Mouse (Mus musculus): ENCODE measurements around the gene Olfr476. TPM values are rescaled to one million over a fixed set of nuclear protein-coding genes. Genes with fewer than 3 reads are reported as not detected.
"Not testable (repeated sequence)": the region's sequence is repeated elsewhere in the genome, so short reads cannot be mapped to it uniquely, and the experiment has no call there.

Gene Olfr476
- total RNA-seq (2012; rRNA removed): not detected in 2 replicates

- H3K36me3 ChIP-seq (ENCODE audit: control insufficient read depth, insufficient read depth, low read length, poor library complexity, severe bottlenecking): no peaks in the 10 kb centered on the region
- TF ChIP-seq ZC3H11A (IDR thresholded peaks at IDR 0.05; ENCODE audit: borderline replicate concordance, low read depth, low read length) (no peak), HCFC1 (IDR thresholded peaks at IDR 0.05; ENCODE audit: borderline replicate concordance, insufficient read depth, low read length) (no peak), ZNF384 (IDR thresholded peaks at IDR 0.05; ENCODE audit: low read depth, low read length) (no peak), MAFK (IDR thresholded peaks at IDR 0.05; ENCODE audit: insufficient read depth, low read depth, low read length) (no peak), CHD2 (IDR thresholded peaks at IDR 0.05; ENCODE audit: low read depth, low read length) (no peak)
- no peaks in the 10 kb centered on the region for H3K4me1 ChIP-seq (ENCODE audit: control insufficient read depth in 2 of 2, insufficient read depth in 2 of 2, low read length in 2 of 2, poor library complexity in 1 of 2)
- H3K4me3 ChIP-seq (ENCODE audit: insufficient read depth in 1 of 2, low read depth in 1 of 2, low read length in 2 of 2, poor library complexity in 1 of 2, severe bottlenecking in 1 of 2): no peak within 1 kb of the TSS
- H3K9me3 ChIP-seq (ENCODE audit: control insufficient read depth, insufficient read depth, low read depth, low read length): no peaks in the 10 kb centered on the region
- in situ Hi-C loops (cut with MboI; ENCODE audit: low sequenced_read_pairs in 2 of 2, unreplicated experiment in 2 of 2): no loop called here
- no peak within 1 kb of the TSS for H3K9ac ChIP-seq (ENCODE audit: insufficient read depth, low read depth, low read length, poor library complexity, severe bottlenecking)
- no peak within 1 kb of the TSS for H3K27ac ChIP-seq (ENCODE audit: insufficient read depth, low read depth, low read length, poor library complexity, severe bottlenecking)
- no peak for DNase-seq (ENCODE audit: low read depth, low spot score)
These were observed at the start of gene Olfr476 for GRCm38 (mm10) chr7:107964503-107964902. Gene Olfr476 (plus strand): TSS chr7:107964803.

GRCm38 (mm10) chr7:107930146-107930545, 34.5 kb upstream of the Olfr476 start, which contains the start of gene Olfr473:
Gene Olfr473 (plus strand): TSS chr7:107930446.
- H3K4me1 ChIP-seq (ENCODE audit: control insufficient read depth in 2 of 2, insufficient read depth in 2 of 2, low read length in 2 of 2, poor library complexity in 1 of 2): no peaks in the 10 kb centered on the region
- H3K27ac ChIP-seq (ENCODE audit: insufficient read depth, low read depth, low read length, poor library complexity, severe bottlenecking): no peak within 1 kb of the TSS
- no peak for TF ChIP-seq ZC3H11A (IDR thresholded peaks at IDR 0.05; ENCODE audit: borderline replicate concordance, low read depth, low read length)
- no peak for TF ChIP-seq ZNF384 (IDR thresholded peaks at IDR 0.05; ENCODE audit: low read depth, low read length)
- no peak for TF ChIP-seq MAFK (IDR thresholded peaks at IDR 0.05; ENCODE audit: insufficient read depth, low read depth, low read length)
- no peak for TF ChIP-seq CHD2 (IDR thresholded peaks at IDR 0.05; ENCODE audit: low read depth, low read length)
- TF ChIP-seq HCFC1 (IDR thresholded peaks at IDR 0.05; ENCODE audit: borderline replicate concordance, insufficient read depth, low read length): no peak
- in situ Hi-C loops (cut with MboI; ENCODE audit: low sequenced_read_pairs in 2 of 2, unreplicated experiment in 2 of 2): no loop called here
- H3K9me3 ChIP-seq (ENCODE audit: control insufficient read depth, insufficient read depth, low read depth, low read length): no peaks in the 10 kb centered on the region
- no peak for DNase-seq (ENCODE audit: low read depth, low spot score)
- H3K9ac ChIP-seq (ENCODE audit: insufficient read depth, low read depth, low read length, poor library complexity, severe bottlenecking): no peak within 1 kb of the TSS
- no peak within 1 kb of the TSS for H3K4me3 ChIP-seq (ENCODE audit: insufficient read depth in 1 of 2, low read depth in 1 of 2, low read length in 2 of 2, poor library complexity in 1 of 2, severe bottlenecking in 1 of 2)
- H3K36me3 ChIP-seq (ENCODE audit: control insufficient read depth, insufficient read depth, low read length, poor library complexity, severe bottlenecking): no peaks in the 10 kb centered on the region

GRCm38 (mm10) chr7:107952539-107952938, 12.1 kb upstream of the Olfr476 start:
- H3K4me1 ChIP-seq (ENCODE audit: control insufficient read depth in 2 of 2, insufficient read depth in 2 of 2, low read length in 2 of 2, poor library complexity in 1 of 2); H3K9ac ChIP-seq (ENCODE audit: insufficient read depth, low read depth, low read length, poor library complexity, severe bottlenecking); DNase-seq (ENCODE audit: low read depth, low spot score); H3K4me3 ChIP-seq (ENCODE audit: insufficient read depth in 1 of 2, low read depth in 1 of 2, low read length in 2 of 2, poor library complexity in 1 of 2, severe bottlenecking in 1 of 2); H3K9me3 ChIP-seq (ENCODE audit: control insufficient read depth, insufficient read depth, low read depth, low read length); H3K27ac ChIP-seq (ENCODE audit: insufficient read depth, low read depth, low read length, poor library complexity, severe bottlenecking); in situ Hi-C loops (cut with MboI; ENCODE audit: low sequenced_read_pairs in 2 of 2, unreplicated experiment in 2 of 2); H3K36me3 ChIP-seq (ENCODE audit: control insufficient read depth, insufficient read depth, low read length, poor library complexity, severe bottlenecking): not testable (repeated sequence)

GRCm38 (mm10) chr7:107954343-107954742, 10.3 kb upstream of the Olfr476 start, which contains the start of gene Olfr474:
Gene Olfr474 (plus strand): TSS chr7:107954643.
- TF ChIP-seq ZNF384 (IDR thresholded peaks at IDR 0.05; ENCODE audit: low read depth, low read length) (no peak), MAFK (IDR thresholded peaks at IDR 0.05; ENCODE audit: insufficient read depth, low read depth, low read length) (no peak), ZC3H11A (IDR thresholded peaks at IDR 0.05; ENCODE audit: borderline replicate concordance, low read depth, low read length) (no peak), CHD2 (IDR thresholded peaks at IDR 0.05; ENCODE audit: low read depth, low read length) (no peak), HCFC1 (IDR thresholded peaks at IDR 0.05; ENCODE audit: borderline replicate concordance, insufficient read depth, low read length) (no peak)
- Histone ChIP-seq H3K9me3 (ENCODE audit: control insufficient read depth, insufficient read depth, low read depth, low read length) (no peaks in the 10 kb centered on the region; the same call in 1 of the 2 replicates), H3K27ac (ENCODE audit: insufficient read depth, low read depth, low read length, poor library complexity, severe bottlenecking) (no peak within 1 kb of the TSS), H3K9ac (ENCODE audit: insufficient read depth, low read depth, low read length, poor library complexity, severe bottlenecking) (no peak within 1 kb of the TSS), H3K36me3 (ENCODE audit: control insufficient read depth, insufficient read depth, low read length, poor library complexity, severe bottlenecking) (no peaks in the 10 kb centered on the region), H3K4me1 (ENCODE audit: control insufficient read depth in 2 of 2, insufficient read depth in 2 of 2, low read length in 2 of 2, poor library complexity in 1 of 2) (no peaks in the 10 kb centered on the region), H3K4me3 (ENCODE audit: insufficient read depth in 1 of 2, low read depth in 1 of 2, low read length in 2 of 2, poor library complexity in 1 of 2, severe bottlenecking in 1 of 2) (no peak within 1 kb of the TSS)
- no peak for DNase-seq (ENCODE audit: low read depth, low spot score)
- in situ Hi-C loops (cut with MboI; ENCODE audit: low sequenced_read_pairs in 2 of 2, unreplicated experiment in 2 of 2): no loop called here

- no peaks in the 10 kb centered on the region for H3K9me3 ChIP-seq (ENCODE audit: control insufficient read depth, insufficient read depth, low read depth, low read length)
- no peaks in the 10 kb centered on the region for H3K36me3 ChIP-seq (ENCODE audit: control insufficient read depth, insufficient read depth, low read length, poor library complexity, severe bottlenecking)
- no peak for TF ChIP-seq CHD2 (IDR thresholded peaks at IDR 0.05; ENCODE audit: low read depth, low read length)
- TF ChIP-seq ZNF384 (IDR thresholded peaks at IDR 0.05; ENCODE audit: low read depth, low read length): no peak
- TF ChIP-seq HCFC1 (IDR thresholded peaks at IDR 0.05; ENCODE audit: borderline replicate concordance, insufficient read depth, low read length): no peak
- TF ChIP-seq MAFK (IDR thresholded peaks at IDR 0.05; ENCODE audit: insufficient read depth, low read depth, low read length): no peak
- no peak for TF ChIP-seq ZC3H11A (IDR thresholded peaks at IDR 0.05; ENCODE audit: borderline replicate concordance, low read depth, low read length)
- H3K9ac ChIP-seq (ENCODE audit: insufficient read depth, low read depth, low read length, poor library complexity, severe bottlenecking): no peak within 1 kb of the TSS
- H3K4me3 ChIP-seq (ENCODE audit: insufficient read depth in 1 of 2, low read depth in 1 of 2, low read length in 2 of 2, poor library complexity in 1 of 2, severe bottlenecking in 1 of 2): no peak within 1 kb of the TSS
- no peak within 1 kb of the TSS for H3K27ac ChIP-seq (ENCODE audit: insufficient read depth, low read depth, low read length, poor library complexity, severe bottlenecking)
- in situ Hi-C loops (cut with MboI; ENCODE audit: low sequenced_read_pairs in 2 of 2, unreplicated experiment in 2 of 2): no loop called here
- DNase-seq (ENCODE audit: low read depth, low spot score): no peak
- no peaks in the 10 kb centered on the region for H3K4me1 ChIP-seq (ENCODE audit: control insufficient read depth in 2 of 2, insufficient read depth in 2 of 2, low read length in 2 of 2, poor library complexity in 1 of 2)
These were observed 21.8 kb downstream of the Olfr476 start, which contains the start of gene Olfr477 for GRCm38 (mm10) chr7:107986393-107986792. Gene Olfr477 (plus strand): TSS chr7:107986693.

GRCm38 (mm10) chr7:108014256-108014655, 49.7 kb downstream of the Olfr476 start:
- H3K9me3 ChIP-seq (ENCODE audit: control insufficient read depth, insufficient read depth, low read depth, low read length); H3K9ac ChIP-seq (ENCODE audit: insufficient read depth, low read depth, low read length, poor library complexity, severe bottlenecking); DNase-seq (ENCODE audit: low read depth, low spot score); H3K4me3 ChIP-seq (ENCODE audit: insufficient read depth in 1 of 2, low read depth in 1 of 2, low read length in 2 of 2, poor library complexity in 1 of 2, severe bottlenecking in 1 of 2); H3K27ac ChIP-seq (ENCODE audit: insufficient read depth, low read depth, low read length, poor library complexity, severe bottlenecking); H3K4me1 ChIP-seq (ENCODE audit: control insufficient read depth in 2 of 2, insufficient read depth in 2 of 2, low read length in 2 of 2, poor library complexity in 1 of 2); H3K36me3 ChIP-seq (ENCODE audit: control insufficient read depth, insufficient read depth, low read length, poor library complexity, severe bottlenecking); in situ Hi-C loops (cut with MboI; ENCODE audit: low sequenced_read_pairs in 2 of 2, unreplicated experiment in 2 of 2): not testable (repeated sequence)
